Mouse (Mus musculus) ES-Bruce4 (cell line): Measurements from ENCODE around the gene Rcsd1.

Source experiments
- CTCF ChIP-seq: IDR thresholded peaks from one replicate; pipeline ENCODE4 v1.8.1; 2011; ENCODE audit warnings: low read depth, low read length
- EP300 ChIP-seq: IDR thresholded peaks from 2 replicates; pipeline ENCODE4 v1.6.1; 2011; ENCODE audit warnings: low read depth, low read length; ENCODE audit not compliant: insufficient read depth
- POLR2A ChIP-seq: IDR thresholded peaks from one replicate; pipeline ENCODE4 v1.8.1; 2011; ENCODE audit warnings: low read length; ENCODE audit not compliant: insufficient read depth

DNA sequence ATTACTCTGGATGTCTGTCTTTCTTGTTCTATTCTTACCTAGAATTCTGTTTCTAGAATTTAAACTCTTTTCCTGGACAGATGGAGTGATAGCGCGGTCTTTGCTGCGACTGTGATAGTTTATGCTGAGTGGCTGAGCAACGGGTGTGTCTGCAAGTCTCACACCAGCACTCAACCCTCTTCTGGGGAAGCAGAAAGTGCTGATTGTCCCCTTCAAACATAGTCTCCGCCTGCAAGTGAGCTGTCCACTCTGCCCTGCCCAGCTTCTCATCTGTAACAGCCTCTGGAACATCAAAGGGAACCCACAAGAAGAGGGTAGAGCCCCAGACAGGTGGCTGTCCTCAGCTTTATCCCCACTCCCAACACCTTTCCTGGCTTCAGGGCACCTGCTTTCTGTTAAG is 19.7 kb downstream of the Rcsd1 start:
- TF ChIP-seq POLR2A (no peak), CTCF (no peak), EP300 (no peak)
